ENCODE assay signal across 1 mouse cellular context in genomic region chr7:29773503-29773902, GRCm38 (mm10).
A peak's percentile ranks its signal among the peaks of the same experiment; 100 is the strongest.
TF ChIP-seq lines count a peak whose summit lies in the region.

No protein-coding gene starts in this region.

TF ChIP-seq in myocyte, 11 proteins besides CTCF, POLR2A, EP300 and RAD21:
- TF ChIP-seq MYOD1 (IDR thresholded peaks at IDR 0.05; ENCODE audit: control insufficient read depth in 1 of 3, insufficient read length in 2 of 3, low read depth in 2 of 3) (peak; percentile 1 to 73 (median 57)), E2F4 (IDR thresholded peaks at IDR 0.05; ENCODE audit: insufficient read depth) (no peak), MYOG (IDR thresholded peaks at IDR 0.05; ENCODE audit: control insufficient read depth in 1 of 3, insufficient read depth in 1 of 3, insufficient read length in 2 of 3, low read depth in 2 of 3) (peak in 2 of 3 experiments; percentile 77 to 80), TCF12 (IDR thresholded peaks at IDR 0.05; ENCODE audit: insufficient read depth, poor library complexity, severe bottlenecking) (peak; percentile 83)
